17 mouse cellular contexts compared by ENCODE assay signal in genomic region chr15:87529271-87529670, GRCm38 (mm10). TPM values are rescaled to one million over a fixed set of nuclear protein-coding genes. Genes with fewer than 3 reads are reported as not detected.
"Had no signal": no experiment of that assay in that cellular context is flagged by ENCODE, and none has a peak within 500 bp of the region (broad histone marks: within the 10 kb centered on the region; RNA-seq: fewer than 3 reads in every experiment).

No protein-coding gene starts in this region.

- DNase-seq: retina, postnatal 1 day; right cerebral cortex, adult 18-20 months; right cerebral cortex, postnatal 14 days; right cerebral cortex, postnatal 25 days; right cerebral cortex, postnatal 4 days; spleen, adult 18-20 months; thymus, adult 18-20 months; thymus, adult 2 months; thymus, postnatal 14 days; thymus, postnatal 25 days; thymus, postnatal 36 days; thymus, postnatal 4 days had no signal

- H3K27ac ChIP-seq: neural tube, embryonic 13.5 days; neural tube, embryonic 15.5 days; stomach, embryonic 15.5 days; stomach, postnatal 0 days had no signal

- H3K4me2 ChIP-seq: neural tube, embryonic 13.5 days; neural tube, embryonic 15.5 days; stomach, embryonic 15.5 days had no signal

- H3K4me3 ChIP-seq: neural tube, embryonic 13.5 days; neural tube, embryonic 15.5 days; stomach, embryonic 15.5 days had no signal

- H3K36me3 ChIP-seq: neural tube, embryonic 13.5 days; neural tube, embryonic 15.5 days; stomach, embryonic 15.5 days had no signal

- H3K9ac ChIP-seq: neural tube, embryonic 13.5 days; neural tube, embryonic 15.5 days; stomach, embryonic 15.5 days had no signal

- H3K9me3 ChIP-seq: neural tube, embryonic 13.5 days; neural tube, embryonic 15.5 days; stomach, embryonic 15.5 days had no signal

- H3K27me3 ChIP-seq: neural tube, embryonic 13.5 days; neural tube, embryonic 15.5 days; stomach, embryonic 15.5 days had no signal

- H3K4me1 ChIP-seq: neural tube, embryonic 13.5 days; neural tube, embryonic 15.5 days; stomach, embryonic 15.5 days had no signal

RNA-seq across cellular contexts. Expression of gene Fam19a5, which starts 14.8 kb away (rescaled TPM):
- total RNA-seq: neutrophil, adult 5-6 weeks had no signal
